Mouse (Mus musculus): ENCODE measurements around the gene Pdcd2l. TPM values are rescaled to one million over a fixed set of nuclear protein-coding genes. Genes with fewer than 3 reads are reported as not detected.

Pdcd2l gene
- 54.2 TPM for polyA plus RNA-seq (2017; shearing (Covaris generic))

GRCm38 (mm10) chr7:34196132-34197128, at the start of gene Pdcd2l:
Gene Pdcd2l (minus strand): TSS chr7:34196661.

GRCm38 (mm10) chr7:34230116-34230515, 33.7 kb upstream of the Pdcd2l start, which contains the start of gene Gpi1:
Gene Gpi1 (minus strand): TSS chr7:34230336.

GRCm38 (mm10) chr7:34169454-34169853, 27.0 kb downstream of the Pdcd2l start, which contains the start of gene Uba2:
Gene Uba2 (minus strand): TSS chr7:34169599.

Other genes with a start within 250 kb of the Pdcd2l start
- gene Scgb2b27, start 182.7 kb downstream of the Pdcd2l start, polyA plus RNA-seq (2017; shearing (Covaris generic)), result not detected
- not detected for gene Scgb1b27, start 175.2 kb downstream of the Pdcd2l start, polyA plus RNA-seq (2017; shearing (Covaris generic))
- gene Scgb1b30, start 101.2 kb downstream of the Pdcd2l start, polyA plus RNA-seq (2017; shearing (Covaris generic)), result not detected
- not detected for gene Wtip, start 63.4 kb downstream of the Pdcd2l start, polyA plus RNA-seq (2017; shearing (Covaris generic))
- gene Uba2, start 27.1 kb downstream of the Pdcd2l start, polyA plus RNA-seq (2017; shearing (Covaris generic)), result 122 TPM
- gene Gpi1, start 33.7 kb upstream of the Pdcd2l start, polyA plus RNA-seq (2017; shearing (Covaris generic)), result 207 TPM
- gene Gm6096, start 54.4 kb upstream of the Pdcd2l start, polyA plus RNA-seq (2017; shearing (Covaris generic)), result 1.6 TPM
- gene 4931406P16Rik, start 116.9 kb upstream of the Pdcd2l start, polyA plus RNA-seq (2017; shearing (Covaris generic)), result 44.9 TPM
- gene Lsm14a, start 196.7 kb upstream of the Pdcd2l start, polyA plus RNA-seq (2017; shearing (Covaris generic)), result 173 TPM